Mouse (Mus musculus) C2C12 (cell line): Measurements from ENCODE around the gene Lcorl. TPM values are rescaled to one million over a fixed set of nuclear protein-coding genes. Genes with fewer than 3 reads are reported as not detected.
A peak's percentile ranks its signal among the peaks of the same experiment; 100 is the strongest.
"Not testable (repeated sequence)": the region's sequence is repeated elsewhere in the genome, so short reads cannot be mapped to it uniquely, and the experiment has no call there.

Experiments used
- H3K27me3 ChIP-seq: one replicate; pipeline ENCODE4 v1.6.1; 2011; ENCODE audit not compliant: control insufficient read depth, insufficient read depth, insufficient read length
- H3K36me3 ChIP-seq: one replicate; pipeline ENCODE4 v1.6.1; 2011; ENCODE audit not compliant: control insufficient read depth, insufficient read depth
- H3K4me3 ChIP-seq: one replicate; pipeline ENCODE4 v1.5.1; 2011; ENCODE audit warnings: mild to moderate bottlenecking, control low read depth; ENCODE audit not compliant: poor library complexity, insufficient read depth, severe bottlenecking
- H3K79me2 ChIP-seq: one replicate; pipeline ENCODE4 v1.6.1; 2011; ENCODE audit not compliant: control insufficient read depth, insufficient read depth
- H3K79me3 ChIP-seq: one replicate; pipeline ENCODE4 v1.6.1; 2011; ENCODE audit warnings: low read depth, control low read depth
- H3ac ChIP-seq: one replicate; pipeline ENCODE3; 2011; ENCODE audit warnings: low read depth; ENCODE audit not compliant: control insufficient read depth, insufficient read length
- CEBPB ChIP-seq: IDR thresholded peaks from one replicate; pipeline ENCODE4 v1.6.1; 2011; ENCODE audit warnings: low read depth, mild to moderate bottlenecking, control low read depth, moderate library complexity
- CTCF ChIP-seq: IDR thresholded peaks from one replicate; pipeline ENCODE4 v1.5.1; 2011; ENCODE audit not compliant: control insufficient read depth, insufficient read depth, insufficient read length
- FOSL1 ChIP-seq: IDR thresholded peaks from one replicate; pipeline ENCODE4 v1.8.0; 2011; ENCODE audit warnings: mild to moderate bottlenecking, low read length; ENCODE audit not compliant: poor library complexity, insufficient read depth, severe bottlenecking
- MAX ChIP-seq: IDR thresholded peaks from one replicate; pipeline ENCODE4 v1.6.1; 2011; ENCODE audit warnings: mild to moderate bottlenecking, control low read depth
- MYOD1 ChIP-seq: IDR thresholded peaks from one replicate; pipeline ENCODE4 v1.6.1; 2011; ENCODE audit warnings: low read depth; ENCODE audit not compliant: control insufficient read depth, insufficient read length
- MYOG ChIP-seq: IDR thresholded peaks from one replicate; pipeline ENCODE4 v1.6.1; 2011; ENCODE audit not compliant: control insufficient read depth, insufficient read length; ENCODE audit errors: extremely low read depth
- USF1 ChIP-seq: IDR thresholded peaks from one replicate; pipeline ENCODE4 v1.6.1; 2011; ENCODE audit warnings: low read depth, mild to moderate bottlenecking, control low read depth, moderate library complexity
- polyA plus RNA-seq: library from polyadenylated mRNA; unstranded; fragments of >200 nt; fragmentation: generic; extraction: Trizol; gene quantifications from one replicate; pipeline ENCODE4 v1.2.1, GENCODE M21; 2012; ENCODE audit warnings: missing spikeins

The Lcorl gene
- polyA plus RNA-seq, 1 experiment, result 1.2 TPM

GRCm38 (mm10) chr5:45669598-45670279 lies 187.7 kb downstream of the Lcorl start, which contains the start of gene Ncapg:
Gene Ncapg (plus strand): TSS chr5:45669919.
- Histone ChIP-seq H3K79me3 (peaks cover 17% of the 10 kb centered on the region), H3K79me2 (peaks cover 38% of the 10 kb centered on the region), H3ac (peak within 1 kb of the TSS; percentile 96), H3K27me3 (no peaks in the 10 kb centered on the region), H3K36me3 (peaks cover 12% of the 10 kb centered on the region), H3K4me3 (peak within 1 kb of the TSS; percentile 65)
- TF ChIP-seq CEBPB, result no peak
- TF ChIP-seq MYOD1, result no peak
- TF ChIP-seq CTCF, result no peak
- TF ChIP-seq USF1, result no peak
- no peak for TF ChIP-seq FOSL1
- TF ChIP-seq MYOG, result no peak
- TF ChIP-seq MAX, result no peak

GRCm38 (mm10) chr5:45669234-45669597 lies 188.2 kb downstream of the Lcorl start:
- peak overlapping the region; percentile 45 for H3K4me3 ChIP-seq
- H3K79me3 ChIP-seq, result peaks cover 17% of the 10 kb centered on the region
- peak overlapping the region; percentile 73 for H3ac ChIP-seq
- peaks cover 7% of the 10 kb centered on the region for H3K36me3 ChIP-seq
- H3K27me3 ChIP-seq, result no peaks in the 10 kb centered on the region
- H3K79me2 ChIP-seq, result peaks cover 38% of the 10 kb centered on the region
- no peak for TF ChIP-seq MAX
- TF ChIP-seq MYOG, result no peak
- no peak for TF ChIP-seq USF1
- TF ChIP-seq CEBPB, result no peak
- no peak for TF ChIP-seq MYOD1
- no peak for TF ChIP-seq FOSL1
- no peak for TF ChIP-seq CTCF

GRCm38 (mm10) chr5:45668831-45669230 lies 188.6 kb downstream of the Lcorl start:
- Histone ChIP-seq H3K79me3 (peaks cover 17% of the 10 kb centered on the region), H3ac (peak overlapping the region; percentile 73), H3K27me3 (no peaks in the 10 kb centered on the region), H3K4me3 (peak overlapping the region; percentile 45), H3K79me2 (peaks cover 38% of the 10 kb centered on the region), H3K36me3 (peaks cover 5% of the 10 kb centered on the region)
- TF ChIP-seq MYOG (no peak), MAX (no peak), CTCF (no peak), MYOD1 (no peak), CEBPB (no peak), USF1 (no peak), FOSL1 (no peak)

- Histone ChIP-seq H3K79me3 (peaks cover 17% of the 10 kb centered on the region), H3K79me2 (peaks cover 36% of the 10 kb centered on the region), H3K4me3 (peak overlapping the region; percentile 45), H3K36me3 (peaks cover 3% of the 10 kb centered on the region), H3ac (no peak overlapping the region), H3K27me3 (no peaks in the 10 kb centered on the region)
- TF ChIP-seq MYOD1 (no peak), USF1 (no peak), CEBPB (no peak), MYOG (no peak), FOSL1 (no peak), MAX (no peak), CTCF (no peak)
Observed at GRCm38 (mm10) chr5:45668324-45668723, 189.1 kb downstream of the Lcorl start.

GRCm38 (mm10) chr5:45658406-45658805 lies 199.0 kb downstream of the Lcorl start:
- not testable (repeated sequence) for H3K79me3 ChIP-seq, H3K4me3 ChIP-seq, H3K79me2 ChIP-seq, H3K36me3 ChIP-seq, H3ac ChIP-seq, H3K27me3 ChIP-seq
